Mouse (Mus musculus) midbrain, postnatal 0 days (tissue): ENCODE data around the gene Ankrd22. TPM values are rescaled to one million over a fixed set of nuclear protein-coding genes. Genes with fewer than 3 reads are reported as not detected.

Experiments used
- ATAC-seq: fragments of 200-750 bp; cut with Nextera tagmentation; 2 replicates; pipeline ENCODE4 v1.8.0; 2017; ENCODE audit warnings: moderate number of reproducible peaks, mild to moderate bottlenecking, moderate TSS enrichment, moderate library complexity; ENCODE audit not compliant: low FRiP score
- DNase-seq: peaks from one replicate; pipeline ENCODE4 v3.0.0-alpha.2; 2015; ENCODE audit warnings: low spot score
- H3K27ac ChIP-seq: fragments of 300-500 bp; sonication (generic); 2 replicates; pipeline ENCODE4 v1.5.1; 2014; ENCODE audit warnings: low read depth, mild to moderate bottlenecking, low read length, mixed read lengths
- H3K27me3 ChIP-seq: fragments of 300-500 bp; sonication (generic); 2 replicates; pipeline ENCODE4 v1.6.1; 2014; ENCODE audit warnings: low read length, control low read depth, mixed read lengths; ENCODE audit not compliant: insufficient read depth
- H3K36me3 ChIP-seq: fragments of 300-500 bp; sonication (generic); 2 replicates; pipeline ENCODE4 v1.6.1; 2014; ENCODE audit warnings: low read length, control low read depth, mixed read lengths; ENCODE audit not compliant: insufficient read depth
- H3K4me1 ChIP-seq: fragments of 300-500 bp; sonication (generic); 2 replicates; pipeline ENCODE4 v1.6.1; 2014; ENCODE audit warnings: mild to moderate bottlenecking, control low read depth, antibody characterized with exemption, low read length, mixed read lengths; ENCODE audit not compliant: insufficient read depth
- H3K4me2 ChIP-seq: fragments of 300-500 bp; sonication (generic); 2 replicates; pipeline ENCODE4 v1.6.1; 2014; ENCODE audit warnings: low read depth, mild to moderate bottlenecking, low read length, mixed read lengths; ENCODE audit not compliant: poor library complexity, severe bottlenecking
- H3K4me3 ChIP-seq: fragments of 300-500 bp; sonication (generic); 2 replicates; pipeline ENCODE4 v1.5.1; 2014; ENCODE audit warnings: low read depth, mild to moderate bottlenecking, low read length, moderate library complexity
- H3K9ac ChIP-seq: fragments of 300-500 bp; sonication (generic); replicated peaks from 2 replicates; pipeline ENCODE4 v1.6.1; 2014; ENCODE audit warnings: mild to moderate bottlenecking, low read length, moderate library complexity, mixed read lengths; ENCODE audit not compliant: poor library complexity, severe bottlenecking
- H3K9me3 ChIP-seq: fragments of 300-500 bp; sonication (generic); 2 replicates; pipeline ENCODE4 v1.6.1; 2016; ENCODE audit warnings: low read length, control low read depth
- CTCF ChIP-seq: IDR thresholded peaks from 2 replicates; pipeline ENCODE4 v1.5.1; 2016; ENCODE audit warnings: antibody characterized with exemption, mild to moderate bottlenecking
- WGBS: fragments of 180-500 bp; shearing (Covaris S2); extraction: QIAGEN DNeasy Blood & Tissue Kit; methylation state at CpG from one replicate; pipeline ENCODE4 v1.1.7; 2014; 5-methylcytosine and 5-hydroxymethylcytosine counted together
- polyA plus RNA-seq: library from polyadenylated mRNA; unstranded; fragments of >200 nt; fragmentation: Nextera tagmentation; extraction: Ambion mirVana; gene quantifications from 2 replicates; pipeline ENCODE4 v1.2.1, GENCODE M21; 2015
- total RNA-seq: library from RNA; depleted of rRNA; stranded (reverse); fragments of >200 nt; gene quantifications from 2 replicates; pipeline ENCODE4 v1.2.3, GENCODE M21; 2014

Gene Ankrd22
- total and polyA plus RNA-seq, 2 experiments from 2014 or later = not detected

- Histone ChIP-seq H3K27ac (no peak overlapping the region), H3K27me3 (no peaks in the 10 kb centered on the region), H3K9ac (no peak overlapping the region), H3K9me3 (no peaks in the 10 kb centered on the region), H3K4me3 (no peak overlapping the region), H3K4me1 (no peaks in the 10 kb centered on the region), H3K4me2 (no peak overlapping the region), H3K36me3 (no peaks in the 10 kb centered on the region)
- DNase-seq (no peak), ATAC-seq (no peak)
- TF ChIP-seq CTCF = no peak
- 91% methylated on average over 1 of the region's 1 CpGs for WGBS
These were observed 32.2 kb upstream of the Ankrd22 start for GRCm38 (mm10) chr19:34198066-34198465.

GRCm38 (mm10) chr19:34195031-34195430 is 29.2 kb upstream of the Ankrd22 start:
- Histone ChIP-seq H3K4me2 (no peak overlapping the region), H3K4me3 (no peak overlapping the region), H3K4me1 (no peaks in the 10 kb centered on the region), H3K36me3 (no peaks in the 10 kb centered on the region), H3K27me3 (no peaks in the 10 kb centered on the region), H3K9ac (no peak overlapping the region), H3K27ac (no peak overlapping the region), H3K9me3 (no peaks in the 10 kb centered on the region)
- ATAC-seq = no peak
- DNase-seq = no peak
- WGBS = 80% methylated on average over 2 of the region's 2 CpGs
- no peak for TF ChIP-seq CTCF

GRCm38 (mm10) chr19:34194132-34194745 is 28.4 kb upstream of the Ankrd22 start:
- no peak for ATAC-seq
- Histone ChIP-seq H3K4me2 (peak overlapping the region; percentile 87), H3K36me3 (no peaks in the 10 kb centered on the region), H3K9me3 (no peaks in the 10 kb centered on the region), H3K4me3 (peak overlapping the region; percentile 82), H3K4me1 (no peaks in the 10 kb centered on the region), H3K27me3 (no peaks in the 10 kb centered on the region), H3K27ac (no peak overlapping the region), H3K9ac (no peak overlapping the region)
- no peak for DNase-seq
- WGBS = 77% methylated on average over 6 of the region's 6 CpGs
- TF ChIP-seq CTCF = no peak

- no peaks in the 10 kb centered on the region for H3K4me1 ChIP-seq
- H3K4me3 ChIP-seq = peak overlapping the region; percentile 82
- DNase-seq (no peak), ATAC-seq (no peak)
- peak overlapping the region; percentile 87 for H3K4me2 ChIP-seq
- no peak for TF ChIP-seq CTCF
- H3K9ac ChIP-seq = no peak overlapping the region
- no peaks in the 10 kb centered on the region for H3K36me3 ChIP-seq
- H3K27ac ChIP-seq = no peak overlapping the region
- H3K27me3 ChIP-seq = no peaks in the 10 kb centered on the region
- H3K9me3 ChIP-seq = no peaks in the 10 kb centered on the region
- 43% methylated on average over 9 of the region's 9 CpGs for WGBS
These were observed 27.8 kb upstream of the Ankrd22 start for GRCm38 (mm10) chr19:34193683-34194082.

- ATAC-seq (no peak), DNase-seq (peak; percentile 37)
- H3K4me2 ChIP-seq = peak overlapping the region; percentile 87
- peak overlapping the region; percentile 82 for H3K4me3 ChIP-seq
- no peaks in the 10 kb centered on the region for H3K36me3 ChIP-seq
- peak overlapping the region; percentile 95; the same call in 1 of the 2 replicates for H3K9ac ChIP-seq
- H3K9me3 ChIP-seq = no peaks in the 10 kb centered on the region
- TF ChIP-seq CTCF = no peak
- no peaks in the 10 kb centered on the region for H3K4me1 ChIP-seq
- H3K27ac ChIP-seq = no peak overlapping the region
- WGBS = 6% methylated on average over 9 of the region's 9 CpGs
- H3K27me3 ChIP-seq = no peaks in the 10 kb centered on the region
These were observed 27.3 kb upstream of the Ankrd22 start for GRCm38 (mm10) chr19:34193149-34193548.

- peak within 1 kb of the TSS; percentile 82 for H3K4me3 ChIP-seq
- DNase-seq = peak; percentile 81
- TF ChIP-seq CTCF = no peak
- H3K27ac ChIP-seq = peak within 1 kb of the TSS; percentile 89
- no peaks in the 10 kb centered on the region for H3K27me3 ChIP-seq
- H3K9me3 ChIP-seq = no peaks in the 10 kb centered on the region
- no peaks in the 10 kb centered on the region for H3K4me1 ChIP-seq
- peak within 1 kb of the TSS; percentile 87 for H3K4me2 ChIP-seq
- peak; percentile 89 for ATAC-seq
- H3K9ac ChIP-seq = peak within 1 kb of the TSS; percentile 95
- no peaks in the 10 kb centered on the region for H3K36me3 ChIP-seq
- WGBS = under 1% methylated on average over 52 of the region's 62 CpGs
These were observed 26.4 kb upstream of the Ankrd22 start, which contains the start of gene Stambpl1 for GRCm38 (mm10) chr19:34192008-34192963. Gene Stambpl1 (plus strand): TSS chr19:34192229.
